Mouse (Mus musculus): ENCODE results near the gene Defb7. TPM values are rescaled to one million over a fixed set of nuclear protein-coding genes. Genes with fewer than 3 reads are reported as not detected.

Gene Defb7
- not detected for polyA plus RNA-seq (2017; shearing (Covaris generic))

GRCm38 (mm10) chr8:19494797-19495196 lies at the start of gene Defb7:
TSS of gene Defb7 (plus strand) at chr8:19495097.

Other genes starting within 250 kb of the Defb7 start
- gene Defb5, start 247.5 kb upstream of the Defb7 start, polyA plus RNA-seq (2017; shearing (Covaris generic)) = not detected
- not detected for gene Defb3, start 201.7 kb upstream of the Defb7 start, polyA plus RNA-seq (2017; shearing (Covaris generic))
- gene Defb8, start 47.5 kb upstream of the Defb7 start, polyA plus RNA-seq (2017; shearing (Covaris generic)) = not detected
- not detected for gene 4930467E23Rik, start 234.5 kb downstream of the Defb7 start, polyA plus RNA-seq (2017; shearing (Covaris generic))